Mouse (Mus musculus) lung, postnatal 10 days (tissue): ENCODE measurements around the gene Scn10a.

ENCODE experiments used
- DNase-seq: peaks from one replicate; pipeline ENCODE4 v3.0.0; 2021

Gene Scn10a

DNA sequence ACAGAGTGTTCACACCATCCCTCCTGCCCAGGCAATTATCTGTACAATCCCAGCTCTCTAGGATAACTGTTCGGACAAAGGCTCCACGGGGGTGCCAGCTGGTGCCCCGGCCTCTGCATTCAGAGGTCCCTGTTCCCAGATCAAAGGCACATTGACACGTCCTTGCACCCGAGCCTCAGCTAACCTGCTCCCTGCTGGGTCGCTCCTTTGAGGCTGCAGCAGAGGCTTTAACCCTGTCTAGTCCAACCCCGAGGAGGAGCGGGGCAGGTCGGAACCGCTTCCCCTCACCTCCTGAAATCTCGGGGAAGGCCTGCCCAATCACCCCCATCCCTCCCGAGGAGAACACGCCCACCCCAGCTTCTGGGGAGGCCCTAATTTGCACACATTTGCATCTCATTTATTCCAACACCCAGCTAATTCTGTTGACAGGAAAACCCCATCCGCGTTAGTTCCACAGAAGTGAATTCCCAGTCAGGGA, 147.7 kb downstream of the Scn10a start:
- DNase-seq = no peak

- DNase-seq = no peak
Measured at GRCm38 (mm10) chr9:119570652-119571051, 148.5 kb downstream of the Scn10a start.

DNA sequence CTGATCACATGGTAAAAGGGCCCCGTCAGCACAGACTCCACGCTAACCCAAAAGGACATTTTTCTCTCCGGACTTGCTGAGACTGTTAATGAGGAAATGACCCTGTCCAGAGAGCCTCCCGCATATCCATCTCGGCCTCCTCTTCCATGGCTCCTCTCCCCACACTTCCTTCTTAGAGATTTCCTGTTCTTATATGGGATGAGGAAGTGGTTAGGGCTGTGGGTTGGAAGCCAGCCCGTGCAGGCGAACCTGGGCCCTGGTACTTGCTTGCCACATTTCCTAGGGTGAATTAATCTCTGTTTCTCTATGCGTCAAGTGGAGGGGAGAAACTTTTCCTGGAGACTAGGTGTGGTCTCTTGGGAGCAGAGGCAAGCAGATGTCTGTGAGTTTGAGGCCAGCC, 150.4 kb downstream of the Scn10a start:
- no peak for DNase-seq

GRCm38 (mm10) chr9:119567800-119568199, 151.3 kb downstream of the Scn10a start:
- no peak for DNase-seq

- no peak for DNase-seq
Measured at GRCm38 (mm10) chr9:119566214-119566613, 152.9 kb downstream of the Scn10a start.

- no peak for DNase-seq
Measured at GRCm38 (mm10) chr9:119564803-119565202, 154.3 kb downstream of the Scn10a start.

GRCm38 (mm10) chr9:119563617-119564016, 155.5 kb downstream of the Scn10a start:
- DNase-seq = no peak

DNA sequence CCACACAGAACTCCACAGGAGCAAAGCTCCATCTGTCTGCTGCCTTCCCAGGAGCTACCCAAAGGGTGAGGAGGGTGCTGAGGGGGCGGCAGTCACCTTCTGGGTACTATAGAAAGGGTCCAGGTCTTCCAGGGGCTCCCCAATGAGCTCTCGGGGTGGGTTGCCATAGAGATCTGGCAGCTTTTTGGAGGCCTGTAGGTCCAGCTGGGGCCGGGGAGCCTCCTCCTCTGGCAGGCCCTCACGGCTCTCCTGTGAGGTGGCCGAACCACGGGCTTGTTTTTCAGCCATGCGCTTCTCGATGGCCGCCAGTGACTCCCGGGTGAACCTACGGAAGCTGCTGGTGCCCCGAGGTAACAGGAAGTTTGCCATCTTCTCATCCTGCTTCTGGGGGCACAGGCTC, 156.9 kb downstream of the Scn10a start:
- no peak for DNase-seq

- peak; percentile 28 for DNase-seq
Measured at GRCm38 (mm10) chr9:119561746-119562145, 157.4 kb downstream of the Scn10a start.

DNA sequence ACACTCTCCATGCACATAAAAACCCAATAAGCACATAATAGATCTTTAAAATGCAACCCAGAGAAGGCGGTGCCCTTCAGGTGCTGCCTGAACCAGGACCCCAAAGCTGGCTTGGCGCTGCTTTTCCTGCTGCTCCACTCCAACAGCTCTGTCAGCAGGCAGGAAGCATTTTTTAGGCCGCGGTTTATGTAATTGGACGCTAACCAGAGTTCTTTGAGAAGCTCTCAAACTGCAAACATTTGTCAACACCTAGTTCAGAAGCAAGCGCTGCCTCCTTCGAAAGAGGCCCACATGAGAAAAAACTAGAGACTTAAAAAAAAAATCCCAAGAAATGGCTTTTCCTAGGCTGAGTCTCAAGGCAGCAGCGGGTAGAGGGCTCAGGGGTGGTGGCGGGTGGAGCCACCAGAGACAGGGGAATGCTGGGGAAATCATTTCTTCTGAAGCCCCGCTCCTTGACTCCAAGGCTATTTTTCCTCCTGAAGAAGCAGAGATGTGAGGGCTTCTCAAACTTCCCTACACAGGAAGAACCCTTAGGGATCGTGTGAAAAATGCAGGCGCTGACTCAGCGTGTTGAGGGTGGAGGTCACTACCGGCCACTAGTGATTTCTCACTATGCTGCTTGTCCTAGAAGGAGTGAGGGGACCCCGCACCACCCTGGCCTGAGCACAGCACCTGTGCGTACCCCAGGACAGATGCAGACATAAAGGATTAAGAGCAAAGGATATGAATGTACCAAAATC, 159.4 kb downstream of the Scn10a start:
- DNase-seq = peak; percentile 37
